Mouse (Mus musculus) bone marrow, adult 2 months (tissue): ENCODE measurements around the gene Uox. TPM values are rescaled to one million over a fixed set of nuclear protein-coding genes. Genes with fewer than 3 reads are reported as not detected.

Experiments
- H3K27ac ChIP-seq: fragments of 200-500 bp; 2 replicates; pipeline ENCODE4 v1.5.1; 2012; ENCODE audit warnings: low read depth, mild to moderate bottlenecking, control low read depth, inconsistent platforms, low read length; ENCODE audit not compliant: control insufficient read depth, poor library complexity, insufficient read depth
- H3K4me1 ChIP-seq: fragments of 200-500 bp; 2 replicates; pipeline ENCODE4 v1.6.1; 2011; ENCODE audit warnings: low read length; ENCODE audit not compliant: control insufficient read depth, insufficient read depth
- H3K4me3 ChIP-seq: fragments of 200-500 bp; replicated peaks from 2 replicates; pipeline ENCODE3; 2011; ENCODE audit warnings: mild to moderate bottlenecking, low read depth, low read length, control low read depth; ENCODE audit not compliant: control insufficient read depth
- CTCF ChIP-seq: fragments of 200-500 bp; IDR thresholded peaks from 2 replicates; pipeline ENCODE4 v1.5.1; 2011; ENCODE audit warnings: low read length, control low read depth; ENCODE audit not compliant: control insufficient read depth, insufficient read depth
- POLR2A ChIP-seq: fragments of 200-500 bp; IDR thresholded peaks from 2 replicates; pipeline ENCODE4 v1.6.1; 2011; ENCODE audit warnings: low read depth, mild to moderate bottlenecking, control low read depth, low read length, borderline replicate concordance; ENCODE audit not compliant: control insufficient read depth
- WGBS: fragments of 180-500 bp; shearing (Covaris S2); methylation state at CpG from one replicate; pipeline ENCODE4 v1.1.7; 2018; 5-methylcytosine and 5-hydroxymethylcytosine counted together
- polyA plus RNA-seq: library from polyadenylated mRNA; stranded (reverse); fragments of >200 nt; gene quantifications from 2 replicates; pipeline ENCODE4 v1.2.4, GENCODE M21; 2011; ENCODE audit warnings: low replicate concordance; ENCODE audit not compliant: missing spikeins, insufficient read depth, insufficient read length

The Uox gene
- polyA plus RNA-seq, 1 experiment, result 3.8 TPM

DNA sequence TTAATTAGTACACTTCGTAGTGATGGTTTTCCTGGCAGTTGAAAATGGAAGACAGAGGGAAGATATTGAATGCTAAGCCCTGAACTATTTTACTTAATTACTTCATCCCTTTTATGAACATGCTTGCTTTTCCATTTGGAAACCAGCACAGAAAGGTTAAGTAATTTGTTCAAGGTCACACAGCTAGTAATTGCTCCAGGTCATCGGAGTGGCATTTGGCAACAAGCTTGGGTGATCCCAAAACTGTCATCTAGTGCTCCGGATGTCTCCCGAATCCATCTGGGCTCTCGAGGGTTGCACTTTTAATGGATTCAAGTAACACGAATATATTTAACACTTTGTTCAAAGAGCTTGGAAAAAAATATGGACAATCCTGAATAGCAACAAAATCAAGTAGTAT, 713 bp downstream of the Uox start:
- TF ChIP-seq POLR2A, result no peak
- TF ChIP-seq CTCF, result no peak
- 83% methylated on average over 6 of the region's 6 CpGs for WGBS
- no peak overlapping the region for H3K4me3 ChIP-seq
- H3K4me1 ChIP-seq, result no peaks in the 10 kb centered on the region; the same call in 1 of the 2 replicates
- no peak overlapping the region for H3K27ac ChIP-seq

- Histone ChIP-seq H3K4me3 (no peak overlapping the region), H3K27ac (no peak overlapping the region), H3K4me1 (no peaks in the 10 kb centered on the region; the same call in 1 of the 2 replicates)
- no peak for TF ChIP-seq CTCF
- TF ChIP-seq POLR2A, result no peak
- 42% methylated on average over 1 of the region's 1 CpGs for WGBS
Measured at GRCm38 (mm10) chr3:146571341-146571740, 1.1 kb downstream of the Uox start.

GRCm38 (mm10) chr3:146577591-146577990, 7.4 kb downstream of the Uox start:
- 71% methylated on average over 2 of the region's 2 CpGs for WGBS
- TF ChIP-seq CTCF, result no peak
- TF ChIP-seq POLR2A, result no peak
- no peaks in the 10 kb centered on the region for H3K4me1 ChIP-seq
- no peak overlapping the region for H3K27ac ChIP-seq
- no peak overlapping the region for H3K4me3 ChIP-seq

- Histone ChIP-seq H3K4me3 (no peak overlapping the region), H3K27ac (no peak overlapping the region), H3K4me1 (no peaks in the 10 kb centered on the region; the same call in 1 of the 2 replicates)
- no peak for TF ChIP-seq POLR2A
- TF ChIP-seq CTCF, result no peak
- 84% methylated on average over 3 of the region's 3 CpGs for WGBS
Measured at GRCm38 (mm10) chr3:146580039-146580729, 10.0 kb downstream of the Uox start.

- TF ChIP-seq POLR2A (no peak), CTCF (no peak)
- Histone ChIP-seq H3K27ac (no peak overlapping the region), H3K4me3 (no peak overlapping the region), H3K4me1 (no peaks in the 10 kb centered on the region; the same call in 1 of the 2 replicates)
- 4% methylated on average over 4 of the region's 4 CpGs for WGBS
Measured at GRCm38 (mm10) chr3:146583478-146583877, 13.3 kb downstream of the Uox start.

DNA sequence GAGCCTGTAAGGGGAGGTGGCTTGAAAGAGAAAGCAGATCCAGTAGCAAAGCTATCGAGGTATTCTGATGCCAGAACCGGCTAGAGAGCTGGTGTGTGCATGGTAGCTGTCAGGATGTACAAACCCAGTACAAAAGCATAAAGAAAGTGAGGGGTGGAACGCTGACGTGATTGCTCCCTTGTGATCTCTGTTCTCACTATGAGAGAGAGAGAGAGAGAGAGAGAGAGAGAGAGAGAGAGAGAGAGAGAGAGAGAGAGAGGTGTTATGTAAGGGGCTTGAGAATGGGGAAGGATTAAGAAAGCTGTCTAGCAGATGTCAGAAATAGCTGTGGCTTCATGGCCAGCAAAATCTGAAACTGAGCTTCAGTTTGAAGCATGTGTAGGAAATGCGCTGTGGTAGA, 13.7 kb downstream of the Uox start:
- peak overlapping the region; percentile 23 for H3K4me3 ChIP-seq
- no peak for TF ChIP-seq POLR2A
- TF ChIP-seq CTCF, result no peak
- WGBS, result 1% methylated on average over 5 of the region's 5 CpGs
- H3K4me1 ChIP-seq, result no peaks in the 10 kb centered on the region; the same call in 1 of the 2 replicates
- H3K27ac ChIP-seq, result no peak overlapping the region

- 89% methylated on average over 14 of the region's 14 CpGs for WGBS
- no peak for TF ChIP-seq POLR2A
- no peak for TF ChIP-seq CTCF
Measured at GRCm38 (mm10) chr3:146586616-146587015, 16.4 kb downstream of the Uox start.

GRCm38 (mm10) chr3:146589523-146589922, 19.3 kb downstream of the Uox start:
- H3K4me3 ChIP-seq, result no peak overlapping the region
- no peak for TF ChIP-seq CTCF
- no peak for TF ChIP-seq POLR2A
- H3K4me1 ChIP-seq, result no peaks in the 10 kb centered on the region
- 90% methylated on average over 6 of the region's 6 CpGs for WGBS
- no peak overlapping the region for H3K27ac ChIP-seq

More at GRCm38 (mm10) chr3:146586616-146587015, 16.4 kb downstream of the Uox start:
- H3K27ac ChIP-seq, result no peak overlapping the region
- no peaks in the 10 kb centered on the region; the same call in 1 of the 2 replicates for H3K4me1 ChIP-seq
- H3K4me3 ChIP-seq, result no peak overlapping the region

DNA sequence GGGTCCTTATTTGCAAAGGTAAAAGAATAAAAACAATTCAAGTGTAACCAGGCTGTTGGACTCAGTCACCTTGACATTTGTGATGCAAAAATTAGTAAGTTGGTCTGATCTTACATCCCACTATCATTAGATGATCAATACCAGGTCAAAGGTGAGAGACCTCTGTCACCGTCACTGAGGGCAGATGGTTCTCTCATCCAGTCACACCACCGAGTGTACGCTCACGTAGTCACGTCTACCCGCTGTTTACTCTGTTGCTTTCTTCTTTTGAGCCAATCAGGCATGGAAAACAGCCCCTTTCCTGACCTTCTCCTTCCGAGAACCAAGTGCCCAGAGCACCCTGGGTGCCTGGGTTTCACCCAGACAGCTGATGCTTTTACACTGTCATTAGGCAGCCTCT, 20.9 kb downstream of the Uox start:
- Histone ChIP-seq H3K4me3 (no peak overlapping the region), H3K4me1 (no peaks in the 10 kb centered on the region), H3K27ac (no peak overlapping the region)
- 79% methylated on average over 7 of the region's 7 CpGs for WGBS
- TF ChIP-seq POLR2A, result no peak
- TF ChIP-seq CTCF, result no peak
